In the genomic region with DNA sequence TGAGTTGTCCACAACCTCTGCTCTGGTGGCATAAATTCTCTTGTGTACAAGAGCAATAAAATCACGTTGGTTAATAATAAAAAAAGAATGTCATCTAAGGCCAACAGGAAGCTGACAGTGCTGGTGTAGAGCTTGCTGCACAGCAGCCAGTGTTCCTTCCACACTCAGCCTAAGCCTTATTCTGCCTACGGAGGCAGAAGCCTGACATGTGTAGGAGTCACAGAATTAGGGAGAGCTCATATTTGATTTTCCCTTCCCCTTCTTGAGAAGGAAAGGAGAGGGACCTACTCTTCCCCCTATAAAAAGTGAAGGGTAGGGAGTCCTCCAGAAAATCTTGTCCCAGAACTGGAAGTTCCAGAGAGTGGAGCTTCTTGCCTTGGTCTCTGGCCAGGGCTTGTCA, we compare ENCODE assay signal across 22 mouse cellular contexts. TPM values are rescaled to one million over a fixed set of nuclear protein-coding genes. Genes with fewer than 3 reads are reported as not detected.
DNase-seq lines count a peak whose midpoint lies in the region; ATAC-seq and TF ChIP-seq lines count a peak whose summit lies in the region.
"Had no signal": no experiment of that assay in that cellular context is flagged by ENCODE, and none has a peak within 500 bp of the region (broad histone marks: within the 10 kb centered on the region; RNA-seq: fewer than 3 reads in every experiment).

No protein-coding gene starts in this region.

- TF ChIP-seq POLR2A in bone marrow macrophage, adult 2 months (IDR thresholded peaks at IDR 0.05; ENCODE audit: borderline replicate concordance, low read depth, low read length), result no peak

- no peaks in the 10 kb centered on the region for H3K79me2 ChIP-seq in macrophage (ENCODE audit: inconsistent target)

- no peak for ATAC-seq in megakaryocyte-erythroid progenitor cell, adult 5-6 weeks (replicated peaks; ENCODE audit: low FRiP score, low TSS enrichment, poor library complexity, severe bottlenecking)
- ATAC-seq: forebrain, embryonic 16.5 days; intestine, embryonic 15.5 days had no signal

- H3K4me3 ChIP-seq in gastrocnemius, adult 2 months, result no peak overlapping the region
- H3K4me3 ChIP-seq in bone marrow macrophage, adult 2 months (ENCODE audit: insufficient read depth, low read length), result no peak overlapping the region
- H3K4me3 ChIP-seq in macrophage (ENCODE audit: inconsistent target), result no peak overlapping the region
- H3K4me3 ChIP-seq: embryonic facial prominence, embryonic 15.5 days; intestine, embryonic 15.5 days; limb, embryonic 12.5 days; liver, embryonic 13.5 days; lung, embryonic 15.5 days had no signal

- 61% methylated on average over 2 of the region's 2 CpGs for WGBS in macrophage (ENCODE audit: missing documents)

- peak overlapping the region; percentile 72 for H3K27ac ChIP-seq in gastrocnemius, adult 2 months
- H3K27ac ChIP-seq in bone marrow macrophage, adult 2 months (ENCODE audit: insufficient read depth, low read depth, low read length), result peak overlapping the region; percentile 95
- peak overlapping the region; percentile 90 for H3K27ac ChIP-seq in macrophage
- H3K27ac ChIP-seq: embryonic facial prominence, embryonic 15.5 days; hindbrain, embryonic 14.5 days; intestine, embryonic 15.5 days; limb, embryonic 12.5 days; liver, embryonic 13.5 days; lung, embryonic 15.5 days had no signal

- intact Hi-C loops in gastrocnemius, adult 2 months (cut with DNase I), result loop anchor here (10.0 kb wide), 1 partner anchor 81 kb away; no protein-coding TSS in a partner anchor

- no peak for TF ChIP-seq CTCF in gastrocnemius, adult 2 months (IDR thresholded peaks at IDR 0.05)
- no peak for TF ChIP-seq CTCF in bone marrow macrophage, adult 2 months (IDR thresholded peaks at IDR 0.05; ENCODE audit: low read depth, low read length)

- peaks cover 25% of the 10 kb centered on the region for H3K4me1 ChIP-seq in bone marrow macrophage, adult 2 months (ENCODE audit: control insufficient read depth, insufficient read depth, low read length)
- H3K4me1 ChIP-seq: embryonic facial prominence, embryonic 15.5 days; intestine, embryonic 15.5 days; limb, embryonic 12.5 days; liver, embryonic 13.5 days; lung, embryonic 15.5 days had no signal

- peak; percentile 18 for DNase-seq in gastrocnemius, adult 2 months
- DNase-seq in gastrocnemius, adult 8-10 months (ENCODE audit: low spot score in 2 of 2), result no peak
- DNase-seq in kidney, postnatal 14 days, result peak; percentile 2
- DNase-seq in kidney, adult 18-20 months, result no peak
- DNase-seq: cerebellum, adult 11-12 months; cerebellum, postnatal 14 days; gastrocnemius, postnatal 10 days; kidney, postnatal 10 days; liver, embryonic 13.5 days; lung, postnatal 4 days; right cerebral cortex, postnatal 4 days; thymus, postnatal 25 days had no signal

- H3K36me3 ChIP-seq in macrophage (ENCODE audit: inconsistent target), result no peaks in the 10 kb centered on the region
- H3K36me3 ChIP-seq: embryonic facial prominence, embryonic 15.5 days; intestine, embryonic 15.5 days; liver, embryonic 13.5 days; lung, embryonic 15.5 days had no signal

RNA-seq across cellular contexts. Expression of a gene that starts 57.6 kb away (rescaled TPM):
- total RNA-seq in gastrocnemius, adult 2 months (2021), result under 1 TPM; 0.41 to 0.42 TPM
- total RNA-seq in gastrocnemius, adult 8-10 months (2022), result under 1 TPM in 3 of 4 experiments, not detected in 1; 0.27 to 0.40 (median 0.35) TPM
- 24.0 and 25.0 TPM in 2 replicates for polyA plus RNA-seq in bone marrow macrophage, adult 2 months (2012; ENCODE audit: insufficient read depth, insufficient read length, missing spikeins)
- 1 to 10 TPM in 4 of 26 experiments, under 1 TPM in 9, not detected in 13; 0.29 to 7.7 (median 0.88) TPM for total RNA-seq in macrophage (2018; cell fraction: chromatin; rRNA removed)
- total RNA-seq in macrophage (2018; cell fraction: cytosol; rRNA removed), result 10 to 100 TPM in 12 of 26 experiments, 1 to 10 TPM in 2, under 1 TPM in 12; 0.40 to 26.6 (median 4.5) TPM
- total RNA-seq in macrophage (2018; cell fraction: nucleus; rRNA removed), result 10 to 100 TPM in 2 of 26 experiments, 1 to 10 TPM in 10, under 1 TPM in 11, not detected in 3; 0.33 to 17.4 (median 2.7) TPM
- polyA plus RNA-seq in macrophage (2018), result 10.4 to 30.0 TPM (median 24.8 TPM) in 3 replicates
- total RNA-seq in megakaryocyte-erythroid progenitor cell, adult 5-6 weeks (2014; fragmentation: Nextera tagmentation), result not detected in 2 replicates
- not detected in 2 replicates for total RNA-seq in megakaryocyte-erythroid progenitor cell, adult 5-6 weeks (2017)
- polyA plus RNA-seq: adrenal gland, adult 2 months had no signal

Comparison
In these comparisons a context has a peak if more than half of its experiments do, and no peak if none do; other contexts are left out.
1. DNase-seq: peak in gastrocnemius, adult 2 months (single experiment) and kidney, postnatal 14 days (single experiment); none in gastrocnemius, adult 8-10 months (0 of 2) and kidney, adult 18-20 months (single experiment).
2. Peak in every context shown above with its lines, with median percentiles within 50 percentile points of each other: H3K27ac ChIP-seq.